Mouse (Mus musculus): Measurements from ENCODE around the gene Gm17267.
"Not testable (repeated sequence)": the region's sequence is repeated elsewhere in the genome, so short reads cannot be mapped to it uniquely, and the experiment has no call there.

The Gm17267 gene

GRCm38 (mm10) chrX:126017257-126017656 lies at the start of gene Gm17267:
Gene Gm17267 (plus strand): TSS chrX:126017557.
- DNase-seq (ENCODE audit: inconsistent ontology term), result not testable (repeated sequence)

Measured in Muller cell, postnatal 12 days (primary cell).